Mouse (Mus musculus) liver, postnatal 0 days (tissue): ENCODE measurements around the gene 2310022A10Rik.

ENCODE experiments used
- CTCF ChIP-seq: sonication (generic); IDR thresholded peaks from 2 replicates; pipeline ENCODE4 v1.5.1; 2016; ENCODE audit warnings: antibody characterized with exemption, low read depth
- EP300 ChIP-seq: IDR thresholded peaks from 2 replicates; pipeline ENCODE4 v1.6.1; 2016; ENCODE audit warnings: antibody characterized with exemption, low read depth, mild to moderate bottlenecking

- TF ChIP-seq CTCF (no peak), EP300 (no peak)
Observed at GRCm38 (mm10) chr7:27586861-27587260, 33.8 kb downstream of the 2310022A10Rik start.
